Mouse (Mus musculus): ENCODE measurements at regions not wholly inside any gene's neighbourhood (a gene's known extent, or its start where the extent isn't known, plus 50 kb on each side); places are given as distances from the start of the nearest gene placed in this dataset.

GRCm38 (mm10) chr13:80947705-80948104, 64.5 kb downstream of the Arrdc3 start:
- no peak for TF ChIP-seq CTCF (IDR thresholded peaks at IDR 0.05; ENCODE audit: extremely low read depth, insufficient read length, insufficient replicate concordance, low read depth, low read length)
- no peak for TF ChIP-seq POLR2A (IDR thresholded peaks at IDR 0.05; ENCODE audit: low read depth, low read length)
